Mouse (Mus musculus): ENCODE data around the gene Eme2. TPM values are rescaled to one million over a fixed set of nuclear protein-coding genes. Genes with fewer than 3 reads are reported as not detected.

The Eme2 gene
- polyA plus RNA-seq, 1 experiment from 2014 or later: 30.1 TPM

- Histone ChIP-seq H3K27me3 (replicated peaks; ENCODE audit: control insufficient read depth, insufficient read depth, low read length) (no peaks in the 10 kb centered on the region), H3K36me3 (ENCODE audit: control insufficient read depth, insufficient read depth, low read length) (peaks cover 5% of the 10 kb centered on the region; the same call in 1 of the 2 replicates), H3K27ac (ENCODE audit: low read depth, low read length) (no peak overlapping the region), H3K4me2 (ENCODE audit: low read length) (no peak overlapping the region), H3K4me1 (ENCODE audit: control insufficient read depth, insufficient read depth, low read depth, low read length) (peaks cover 18% of the 10 kb centered on the region), H3K9me3 (ENCODE audit: control insufficient read depth, low read length) (no peaks in the 10 kb centered on the region), H3K9ac (ENCODE audit: low read depth, low read length) (no peak overlapping the region), H3K4me3 (ENCODE audit: low read length) (no peak overlapping the region)
- ATAC-seq: no peak
- 95% methylated on average over 4 of the region's 4 CpGs for WGBS
Observed at GRCm38 (mm10) chr17:24932431-24932830, 37.5 kb upstream of the Eme2 start.

GRCm38 (mm10) chr17:24929506-24929905 is 34.6 kb upstream of the Eme2 start:
- WGBS: 81% methylated on average over 1 of the region's 1 CpGs
- no peak overlapping the region for H3K4me3 ChIP-seq (ENCODE audit: low read length)
- H3K9me3 ChIP-seq (ENCODE audit: control insufficient read depth, low read length): no peaks in the 10 kb centered on the region
- peaks cover 4% of the 10 kb centered on the region for H3K4me1 ChIP-seq (ENCODE audit: control insufficient read depth, insufficient read depth, low read depth, low read length)
- H3K4me2 ChIP-seq (ENCODE audit: low read length): no peak overlapping the region
- no peak overlapping the region for H3K9ac ChIP-seq (ENCODE audit: low read depth, low read length)
- ATAC-seq: no peak
- H3K27ac ChIP-seq (ENCODE audit: low read depth, low read length): no peak overlapping the region
- H3K36me3 ChIP-seq (ENCODE audit: control insufficient read depth, insufficient read depth, low read length): peaks cover 17% of the 10 kb centered on the region
- H3K27me3 ChIP-seq (replicated peaks; ENCODE audit: control insufficient read depth, insufficient read depth, low read length): no peaks in the 10 kb centered on the region

- WGBS: 88% methylated on average over 1 of the region's 1 CpGs
- ATAC-seq: no peak
- Histone ChIP-seq H3K27me3 (replicated peaks; ENCODE audit: control insufficient read depth, insufficient read depth, low read length) (no peaks in the 10 kb centered on the region), H3K4me1 (ENCODE audit: control insufficient read depth, insufficient read depth, low read depth, low read length) (no peaks in the 10 kb centered on the region), H3K9ac (ENCODE audit: low read depth, low read length) (no peak overlapping the region), H3K27ac (ENCODE audit: low read depth, low read length) (no peak overlapping the region), H3K4me3 (ENCODE audit: low read length) (no peak overlapping the region), H3K9me3 (ENCODE audit: control insufficient read depth, low read length) (no peaks in the 10 kb centered on the region), H3K36me3 (ENCODE audit: control insufficient read depth, insufficient read depth, low read length) (peaks cover 57% of the 10 kb centered on the region), H3K4me2 (ENCODE audit: low read length) (no peak overlapping the region)
Observed at GRCm38 (mm10) chr17:24923246-24923645, 28.4 kb upstream of the Eme2 start.

- ATAC-seq: no peak
- H3K9me3 ChIP-seq (ENCODE audit: control insufficient read depth, low read length): no peaks in the 10 kb centered on the region
- no peak overlapping the region for H3K27ac ChIP-seq (ENCODE audit: low read depth, low read length)
Observed at GRCm38 (mm10) chr17:24913984-24914383, 19.1 kb upstream of the Eme2 start.

GRCm38 (mm10) chr17:24907591-24907990 is 12.7 kb upstream of the Eme2 start:
- ATAC-seq: no peak
- 96% methylated on average over 2 of the region's 2 CpGs for WGBS

More at GRCm38 (mm10) chr17:24913984-24914383, 19.1 kb upstream of the Eme2 start:
- Histone ChIP-seq H3K4me1 (ENCODE audit: control insufficient read depth, insufficient read depth, low read depth, low read length) (no peaks in the 10 kb centered on the region), H3K9ac (ENCODE audit: low read depth, low read length) (no peak overlapping the region), H3K4me3 (ENCODE audit: low read length) (no peak overlapping the region), H3K27me3 (replicated peaks; ENCODE audit: control insufficient read depth, insufficient read depth, low read length) (no peaks in the 10 kb centered on the region), H3K4me2 (ENCODE audit: low read length) (no peak overlapping the region), H3K36me3 (ENCODE audit: control insufficient read depth, insufficient read depth, low read length) (peaks cover 77% of the 10 kb centered on the region)

GRCm38 (mm10) chr17:24903767-24904166 is 8.9 kb upstream of the Eme2 start:
- Histone ChIP-seq H3K9me3 (ENCODE audit: control insufficient read depth, low read length) (no peaks in the 10 kb centered on the region), H3K36me3 (ENCODE audit: control insufficient read depth, insufficient read depth, low read length) (peaks cover 88% of the 10 kb centered on the region), H3K9ac (ENCODE audit: low read depth, low read length) (no peak overlapping the region), H3K27me3 (replicated peaks; ENCODE audit: control insufficient read depth, insufficient read depth, low read length) (no peaks in the 10 kb centered on the region), H3K4me1 (ENCODE audit: control insufficient read depth, insufficient read depth, low read depth, low read length) (no peaks in the 10 kb centered on the region), H3K4me3 (ENCODE audit: low read length) (no peak overlapping the region), H3K27ac (ENCODE audit: low read depth, low read length) (no peak overlapping the region), H3K4me2 (ENCODE audit: low read length) (no peak overlapping the region)
- WGBS: 89% methylated on average over 9 of the region's 9 CpGs
- ATAC-seq: no peak

More at GRCm38 (mm10) chr17:24907591-24907990, 12.7 kb upstream of the Eme2 start:
- H3K9me3 ChIP-seq (ENCODE audit: control insufficient read depth, low read length): no peaks in the 10 kb centered on the region
- H3K9ac ChIP-seq (ENCODE audit: low read depth, low read length): no peak overlapping the region
- H3K4me2 ChIP-seq (ENCODE audit: low read length): no peak overlapping the region
- H3K4me1 ChIP-seq (ENCODE audit: control insufficient read depth, insufficient read depth, low read depth, low read length): no peaks in the 10 kb centered on the region
- H3K27ac ChIP-seq (ENCODE audit: low read depth, low read length): no peak overlapping the region
- no peaks in the 10 kb centered on the region for H3K27me3 ChIP-seq (replicated peaks; ENCODE audit: control insufficient read depth, insufficient read depth, low read length)
- H3K36me3 ChIP-seq (ENCODE audit: control insufficient read depth, insufficient read depth, low read length): peaks cover 81% of the 10 kb centered on the region
- no peak overlapping the region for H3K4me3 ChIP-seq (ENCODE audit: low read length)

- H3K27me3 ChIP-seq (replicated peaks; ENCODE audit: control insufficient read depth, insufficient read depth, low read length): no peaks in the 10 kb centered on the region
- H3K9ac ChIP-seq (ENCODE audit: low read depth, low read length): no peak overlapping the region
- H3K27ac ChIP-seq (ENCODE audit: low read depth, low read length): no peak overlapping the region
- H3K36me3 ChIP-seq (ENCODE audit: control insufficient read depth, insufficient read depth, low read length): peaks cover 87% of the 10 kb centered on the region
- H3K9me3 ChIP-seq (ENCODE audit: control insufficient read depth, low read length): no peaks in the 10 kb centered on the region
- WGBS: 66% methylated on average over 9 of the region's 9 CpGs
- H3K4me3 ChIP-seq (ENCODE audit: low read length): no peak overlapping the region
- no peak overlapping the region for H3K4me2 ChIP-seq (ENCODE audit: low read length)
- H3K4me1 ChIP-seq (ENCODE audit: control insufficient read depth, insufficient read depth, low read depth, low read length): peaks cover 6% of the 10 kb centered on the region
- ATAC-seq: no peak
Observed at GRCm38 (mm10) chr17:24902671-24903474, 8.0 kb upstream of the Eme2 start.

GRCm38 (mm10) chr17:24902124-24902523 is 7.2 kb upstream of the Eme2 start:
- Histone ChIP-seq H3K27me3 (replicated peaks; ENCODE audit: control insufficient read depth, insufficient read depth, low read length) (no peaks in the 10 kb centered on the region), H3K9ac (ENCODE audit: low read depth, low read length) (no peak overlapping the region), H3K9me3 (ENCODE audit: control insufficient read depth, low read length) (no peaks in the 10 kb centered on the region), H3K36me3 (ENCODE audit: control insufficient read depth, insufficient read depth, low read length) (peaks cover 87% of the 10 kb centered on the region), H3K27ac (ENCODE audit: low read depth, low read length) (no peak overlapping the region), H3K4me1 (ENCODE audit: control insufficient read depth, insufficient read depth, low read depth, low read length) (peaks cover 13% of the 10 kb centered on the region), H3K4me2 (ENCODE audit: low read length) (no peak overlapping the region), H3K4me3 (ENCODE audit: low read length) (no peak overlapping the region)
- WGBS: 92% methylated on average over 5 of the region's 5 CpGs
- ATAC-seq: no peak

GRCm38 (mm10) chr17:24900014-24900413 is 5.1 kb upstream of the Eme2 start:
- no peak overlapping the region for H3K4me3 ChIP-seq (ENCODE audit: low read length)
- no peak overlapping the region for H3K27ac ChIP-seq (ENCODE audit: low read depth, low read length)
- WGBS: 94% methylated on average over 6 of the region's 6 CpGs
- H3K27me3 ChIP-seq (replicated peaks; ENCODE audit: control insufficient read depth, insufficient read depth, low read length): no peaks in the 10 kb centered on the region
- H3K4me2 ChIP-seq (ENCODE audit: low read length): no peak overlapping the region
- H3K9me3 ChIP-seq (ENCODE audit: control insufficient read depth, low read length): no peaks in the 10 kb centered on the region
- peaks cover 25% of the 10 kb centered on the region for H3K4me1 ChIP-seq (ENCODE audit: control insufficient read depth, insufficient read depth, low read depth, low read length)
- peaks cover 69% of the 10 kb centered on the region for H3K36me3 ChIP-seq (ENCODE audit: control insufficient read depth, insufficient read depth, low read length)
- ATAC-seq: no peak
- H3K9ac ChIP-seq (ENCODE audit: low read depth, low read length): no peak overlapping the region
